Comparison of ENCODE assay signal across 18 mouse cellular contexts in the genomic region with DNA sequence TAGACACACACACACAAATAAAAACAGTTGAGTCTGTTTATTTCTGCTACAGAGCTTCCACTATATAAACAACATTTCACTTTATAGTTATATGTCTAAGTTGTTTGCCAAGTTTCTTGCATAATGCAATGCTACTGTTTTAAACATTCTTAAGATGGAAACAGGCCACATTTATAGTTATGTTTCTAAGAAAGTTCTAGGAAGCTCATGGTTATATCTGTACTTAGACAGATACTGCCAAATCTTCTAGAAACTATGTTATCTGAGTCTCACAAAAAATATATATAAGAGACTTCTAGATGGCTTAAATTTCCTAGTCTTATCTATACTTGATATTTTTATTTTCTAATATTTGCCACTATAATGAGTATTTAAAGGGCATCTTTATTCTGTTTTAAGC.
"Had no signal": no experiment of that assay in that cellular context is flagged by ENCODE, and none has a peak within 500 bp of the region (broad histone marks: within the 10 kb centered on the region; RNA-seq: fewer than 3 reads in every experiment).

No protein-coding gene starts in this region.

- H3K4me3 ChIP-seq: midbrain, embryonic 10.5 days; myocyte; neural tube, embryonic 13.5 days; neural tube, embryonic 15.5 days had no signal

- H3K9me3 ChIP-seq: midbrain, embryonic 10.5 days; neural tube, embryonic 13.5 days; neural tube, embryonic 15.5 days had no signal

- H3K27ac ChIP-seq: midbrain, embryonic 10.5 days; neural tube, embryonic 13.5 days; neural tube, embryonic 15.5 days had no signal

- H3K9ac ChIP-seq: lung, embryonic 14.5 days; neural tube, embryonic 13.5 days; neural tube, embryonic 15.5 days had no signal

- ATAC-seq: midbrain, embryonic 16.5 days had no signal

- H3K4me2 ChIP-seq: lung, embryonic 14.5 days; neural tube, embryonic 13.5 days; neural tube, embryonic 15.5 days had no signal

- H3K4me1 ChIP-seq: midbrain, embryonic 10.5 days; neural tube, embryonic 13.5 days; neural tube, embryonic 15.5 days had no signal

- H3K27me3 ChIP-seq: neural tube, embryonic 13.5 days; neural tube, embryonic 15.5 days had no signal

- DNase-seq: lung, adult 18-20 months; lung, embryonic 14.5 days; lung, postnatal 14 days; lung, postnatal 4 days; midbrain, embryonic 14.5 days; retina, postnatal 1 day; right cerebral cortex, adult 18-20 months; right cerebral cortex, postnatal 25 days; right cerebral cortex, postnatal 4 days; spleen, adult 18-20 months; thymus, adult 18-20 months; thymus, postnatal 14 days; thymus, postnatal 36 days had no signal
